Mouse (Mus musculus) embryonic facial prominence, embryonic 13.5 days (tissue): ENCODE measurements at regions not wholly inside any gene's neighbourhood (a gene's known extent, or its start where the extent isn't known, plus 50 kb on each side); places are given as distances from the start of the nearest gene placed in this dataset.
A peak's percentile ranks its signal among the peaks of the same experiment; 100 is the strongest.

Experiments
- ATAC-seq: fragments of 200-750 bp; cut with Nextera tagmentation; 2 replicates; pipeline ENCODE4 v1.8.0; 2017; ENCODE audit warnings: low read depth; ENCODE audit not compliant: insufficient number of reproducible peaks, insufficient read depth, low FRiP score, low TSS enrichment
- H3K27ac ChIP-seq: fragments of 300-500 bp; sonication (generic); 2 replicates; pipeline ENCODE4 v1.5.1; 2015; ENCODE audit warnings: moderate library complexity, mild to moderate bottlenecking, inconsistent platforms
- H3K27me3 ChIP-seq: fragments of 300-500 bp; sonication (generic); 2 replicates; pipeline ENCODE4 v1.6.1; 2015; ENCODE audit warnings: mild to moderate bottlenecking, inconsistent platforms
- H3K36me3 ChIP-seq: fragments of 300-500 bp; sonication (generic); 2 replicates; pipeline ENCODE4 v1.6.1; 2015; ENCODE audit warnings: mild to moderate bottlenecking, inconsistent platforms
- H3K4me1 ChIP-seq: fragments of 300-500 bp; sonication (generic); 2 replicates; pipeline ENCODE4 v1.6.1; 2015; ENCODE audit warnings: inconsistent platforms
- H3K4me2 ChIP-seq: fragments of 300-500 bp; sonication (generic); 2 replicates; pipeline ENCODE4 v1.6.1; 2015; ENCODE audit warnings: moderate library complexity, mild to moderate bottlenecking, inconsistent platforms
- H3K4me3 ChIP-seq: fragments of 300-500 bp; sonication (generic); 2 replicates; pipeline ENCODE4 v1.5.1; 2015; ENCODE audit warnings: mild to moderate bottlenecking, inconsistent platforms
- H3K9ac ChIP-seq: fragments of 300-500 bp; sonication (generic); 2 replicates; pipeline ENCODE4 v1.6.1; 2015; ENCODE audit warnings: mild to moderate bottlenecking, inconsistent platforms
- H3K9me3 ChIP-seq: fragments of 300-500 bp; sonication (generic); 2 replicates; pipeline ENCODE4 v1.6.1; 2016; ENCODE audit warnings: inconsistent platforms
- whole genome bisulfite sequencing: fragments of 180-500 bp; shearing (Covaris S2); methylation state at CpG from one replicate; pipeline ENCODE4 v1.1.7; 2015; ENCODE audit warnings: mixed read lengths; 5-methylcytosine and 5-hydroxymethylcytosine counted together

DNA sequence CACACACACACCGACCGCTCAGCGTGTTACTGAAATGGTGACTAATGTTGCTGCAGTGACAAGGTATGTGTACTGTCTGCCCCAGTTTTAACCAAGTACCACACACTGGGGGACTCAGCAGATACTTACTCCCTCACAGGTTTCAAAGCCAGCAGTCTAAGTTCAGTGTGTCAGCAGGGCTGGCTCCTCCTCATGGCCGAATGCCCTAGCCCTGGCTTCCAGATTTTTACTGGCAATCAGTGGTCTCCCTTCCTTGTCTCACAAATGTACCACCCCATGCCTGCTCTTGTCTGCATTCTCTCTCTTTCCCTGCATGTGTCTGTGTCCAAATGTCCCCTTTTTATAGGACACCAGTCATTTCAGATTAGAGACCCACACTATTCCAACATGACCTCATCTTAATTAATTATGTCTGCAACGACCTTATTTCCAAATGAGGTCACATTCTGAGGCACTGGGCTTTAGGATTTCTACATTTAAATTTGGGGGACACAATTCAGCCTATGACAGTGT, 114.7 kb downstream of the Uri1 start:
- ATAC-seq, result no peak
- peaks cover 10% of the 10 kb centered on the region; the same call in 1 of the 2 replicates for H3K4me1 ChIP-seq
- 79% methylated on average over 5 of the region's 5 CpGs for WGBS

GRCm38 (mm10) chr7:37893885-37894284, 120.4 kb upstream of the Zfp536 start:
- no peaks in the 10 kb centered on the region for H3K36me3 ChIP-seq

More for the DNA sequence above, 114.7 kb downstream of the Uri1 start:
- H3K36me3 ChIP-seq, result no peaks in the 10 kb centered on the region
- no peak overlapping the region for H3K4me2 ChIP-seq
- H3K27me3 ChIP-seq, result no peaks in the 10 kb centered on the region
- H3K9ac ChIP-seq, result no peak overlapping the region
- H3K9me3 ChIP-seq, result no peaks in the 10 kb centered on the region
- no peak overlapping the region for H3K4me3 ChIP-seq
- H3K27ac ChIP-seq, result no peak overlapping the region

DNA sequence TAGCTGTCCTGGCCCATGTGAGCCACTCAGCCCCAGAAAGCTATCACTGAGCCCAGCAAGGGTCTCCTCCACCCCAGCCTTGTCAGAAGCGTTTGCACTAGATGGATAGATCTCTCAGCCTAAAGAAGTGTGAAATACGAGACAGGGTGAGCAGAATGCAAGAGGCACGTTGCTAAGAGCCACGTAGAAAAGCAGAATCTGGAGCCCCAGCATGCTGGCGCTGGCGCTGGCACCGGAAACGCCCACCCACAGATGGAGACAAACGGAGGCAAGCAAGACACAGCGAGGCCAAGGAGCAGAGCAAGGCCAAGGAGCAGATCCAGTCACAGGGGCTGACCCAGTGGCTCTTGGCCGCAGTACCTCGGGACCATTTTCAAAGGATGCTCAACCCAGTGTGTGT, 100.9 kb upstream of the Zfp536 start:
- H3K4me3 ChIP-seq, result no peak overlapping the region
- H3K4me2 ChIP-seq, result no peak overlapping the region
- 63% methylated on average over 12 of the region's 12 CpGs for WGBS
- peaks cover 22% of the 10 kb centered on the region for H3K4me1 ChIP-seq
- H3K36me3 ChIP-seq, result no peaks in the 10 kb centered on the region
- no peak for ATAC-seq
- H3K9me3 ChIP-seq, result no peaks in the 10 kb centered on the region
- H3K9ac ChIP-seq, result 0 out of 2 replicates have a peak overlapping the region, but pooled peaks have one; percentile 4
- H3K27me3 ChIP-seq, result peaks cover 2% of the 10 kb centered on the region; the same call in 1 of the 2 replicates
- no peak overlapping the region for H3K27ac ChIP-seq

More at GRCm38 (mm10) chr7:37893885-37894284, 120.4 kb upstream of the Zfp536 start:
- no peaks in the 10 kb centered on the region; the same call in 1 of the 2 replicates for H3K9me3 ChIP-seq
- no peak overlapping the region for H3K4me2 ChIP-seq
- WGBS, result 75% methylated on average over 6 of the region's 6 CpGs
- H3K9ac ChIP-seq, result no peak overlapping the region
- no peak overlapping the region for H3K4me3 ChIP-seq
- no peak overlapping the region for H3K27ac ChIP-seq
- no peak for ATAC-seq
- no peaks in the 10 kb centered on the region for H3K27me3 ChIP-seq
- no peaks in the 10 kb centered on the region for H3K4me1 ChIP-seq

DNA sequence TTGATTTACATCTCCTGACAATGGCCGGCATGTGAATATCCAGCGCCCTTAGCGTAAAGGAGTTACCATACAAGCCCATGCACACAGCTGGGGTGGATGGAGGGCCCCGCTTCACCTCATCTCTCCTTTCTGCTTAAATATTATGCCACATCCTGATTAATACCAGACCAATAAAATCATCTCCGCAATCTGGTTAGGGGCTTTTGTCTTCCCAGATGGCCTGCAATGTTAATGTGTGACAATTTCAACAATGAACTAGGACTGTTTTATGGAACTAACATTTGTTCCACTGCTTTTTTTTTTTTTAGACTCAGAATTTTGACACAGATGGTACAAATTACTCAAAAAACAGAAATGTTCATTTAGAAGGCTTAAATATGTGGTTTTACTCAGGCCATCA, 97.5 kb upstream of the Zfp536 start:
- H3K4me3 ChIP-seq, result no peak overlapping the region
- no peaks in the 10 kb centered on the region for H3K9me3 ChIP-seq
- WGBS, result 42% methylated on average over 5 of the region's 5 CpGs
- ATAC-seq, result no peak
- H3K27ac ChIP-seq, result peak overlapping the region; percentile 39; the same call in 1 of the 2 replicates
- H3K4me2 ChIP-seq, result peak overlapping the region; percentile 18
- H3K4me1 ChIP-seq, result peaks cover 22% of the 10 kb centered on the region
- peaks cover 2% of the 10 kb centered on the region; the same call in 1 of the 2 replicates for H3K27me3 ChIP-seq
- no peak overlapping the region for H3K9ac ChIP-seq
- no peaks in the 10 kb centered on the region for H3K36me3 ChIP-seq

- peaks cover 9% of the 10 kb centered on the region for H3K4me1 ChIP-seq
- no peak overlapping the region for H3K4me3 ChIP-seq
- H3K27ac ChIP-seq, result no peak overlapping the region
- no peak overlapping the region for H3K4me2 ChIP-seq
- no peak for ATAC-seq
- no peaks in the 10 kb centered on the region for H3K36me3 ChIP-seq
- 12% methylated on average over 1 of the region's 1 CpGs for WGBS
- peaks cover 2% of the 10 kb centered on the region for H3K27me3 ChIP-seq
- no peaks in the 10 kb centered on the region for H3K9me3 ChIP-seq
- no peak overlapping the region for H3K9ac ChIP-seq
These were observed 93.0 kb upstream of the Zfp536 start for GRCm38 (mm10) chr7:37866468-37866867.

GRCm38 (mm10) chr7:37851471-37851870, 78.0 kb upstream of the Zfp536 start:
- Histone ChIP-seq H3K27ac (no peak overlapping the region), H3K4me2 (no peak overlapping the region), H3K27me3 (peaks cover 34% of the 10 kb centered on the region), H3K4me3 (no peak overlapping the region), H3K9ac (no peak overlapping the region), H3K36me3 (no peaks in the 10 kb centered on the region), H3K4me1 (peaks cover 13% of the 10 kb centered on the region), H3K9me3 (no peaks in the 10 kb centered on the region)
- no peak for ATAC-seq
- 77% methylated on average over 5 of the region's 5 CpGs for whole genome bisulfite sequencing

GRCm38 (mm10) chr7:37845201-37845600, 71.8 kb upstream of the Zfp536 start:
- Histone ChIP-seq H3K9ac (no peak overlapping the region), H3K4me3 (no peak overlapping the region), H3K4me1 (peaks cover 15% of the 10 kb centered on the region), H3K9me3 (no peaks in the 10 kb centered on the region), H3K4me2 (no peak overlapping the region), H3K36me3 (no peaks in the 10 kb centered on the region), H3K27ac (no peak overlapping the region), H3K27me3 (peaks cover 46% of the 10 kb centered on the region)
- 24% methylated on average over 1 of the region's 1 CpGs for WGBS
- ATAC-seq, result no peak

GRCm38 (mm10) chr7:37842000-37842513, 68.6 kb upstream of the Zfp536 start:
- H3K27me3 ChIP-seq, result peaks cover 28% of the 10 kb centered on the region
- no peak overlapping the region for H3K27ac ChIP-seq
- no peaks in the 10 kb centered on the region for H3K36me3 ChIP-seq
- WGBS, result 3% methylated on average over 14 of the region's 14 CpGs
- ATAC-seq, result peak; percentile 68
- no peaks in the 10 kb centered on the region for H3K9me3 ChIP-seq
- H3K4me3 ChIP-seq, result peak overlapping the region; percentile 28
- H3K4me1 ChIP-seq, result peaks cover 14% of the 10 kb centered on the region
- peak overlapping the region; percentile 47 for H3K9ac ChIP-seq
- peak overlapping the region; percentile 54 for H3K4me2 ChIP-seq

DNA sequence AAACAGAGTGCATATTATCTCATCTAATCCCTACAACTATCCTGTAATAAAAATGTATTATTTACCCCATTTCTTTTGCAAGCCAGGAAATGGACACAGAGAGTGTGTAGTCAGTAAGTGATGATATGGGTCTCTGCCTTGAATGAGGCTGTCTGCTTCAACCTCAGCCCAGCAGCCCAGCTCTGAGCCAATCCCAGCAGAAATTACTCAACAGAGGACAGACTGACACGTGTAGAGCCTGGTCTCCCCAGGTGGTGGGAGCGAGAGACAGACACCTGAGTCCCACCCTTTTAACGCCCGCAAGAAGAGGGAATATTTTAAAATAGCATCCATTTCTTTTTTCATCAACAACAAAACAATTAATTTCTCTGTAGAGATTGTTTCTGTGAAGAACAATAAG, 68.1 kb upstream of the Zfp536 start:
- ATAC-seq, result no peak
- H3K4me2 ChIP-seq, result peak overlapping the region; percentile 54
- H3K4me1 ChIP-seq, result peaks cover 14% of the 10 kb centered on the region
- WGBS, result 28% methylated on average over 4 of the region's 4 CpGs
- no peaks in the 10 kb centered on the region for H3K36me3 ChIP-seq
- no peaks in the 10 kb centered on the region for H3K9me3 ChIP-seq
- no peak overlapping the region for H3K4me3 ChIP-seq
- H3K27me3 ChIP-seq, result peaks cover 23% of the 10 kb centered on the region
- peak overlapping the region; percentile 47; the same call in 1 of the 2 replicates for H3K9ac ChIP-seq
- no peak overlapping the region for H3K27ac ChIP-seq

- H3K9ac ChIP-seq, result no peak overlapping the region
- no peak overlapping the region for H3K4me3 ChIP-seq
- no peak for ATAC-seq
- peaks cover 14% of the 10 kb centered on the region for H3K4me1 ChIP-seq
- H3K4me2 ChIP-seq, result no peak overlapping the region
- peaks cover 15% of the 10 kb centered on the region for H3K27me3 ChIP-seq
- no peaks in the 10 kb centered on the region for H3K36me3 ChIP-seq
- no peak overlapping the region for H3K27ac ChIP-seq
- WGBS, result 60% methylated on average over 5 of the region's 5 CpGs
- no peaks in the 10 kb centered on the region for H3K9me3 ChIP-seq
These were observed 64.4 kb upstream of the Zfp536 start for GRCm38 (mm10) chr7:37837883-37838282.

DNA sequence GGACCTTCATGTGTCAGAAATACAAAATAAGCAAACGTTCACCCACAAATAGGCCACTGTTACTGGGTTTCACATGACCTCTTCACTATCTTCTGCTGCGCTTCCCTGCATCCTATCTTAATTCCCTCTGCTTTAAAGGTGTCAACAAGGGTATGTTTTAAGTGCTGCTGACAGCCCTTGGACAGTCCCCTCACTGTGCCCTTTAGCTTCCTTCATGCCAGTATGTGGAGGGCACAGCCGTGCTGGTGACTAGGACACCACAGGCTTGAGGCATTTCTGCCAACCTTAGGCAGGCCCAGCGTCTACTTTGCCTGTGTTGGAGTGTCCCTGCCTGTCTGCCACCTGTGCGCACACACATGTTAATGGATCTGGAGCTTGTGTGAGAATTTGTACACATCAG, 63.9 kb upstream of the Zfp536 start:
- 88% methylated on average over 5 of the region's 5 CpGs for WGBS
- Histone ChIP-seq H3K4me1 (peaks cover 11% of the 10 kb centered on the region), H3K9me3 (no peaks in the 10 kb centered on the region), H3K27me3 (peaks cover 17% of the 10 kb centered on the region), H3K36me3 (no peaks in the 10 kb centered on the region), H3K9ac (no peak overlapping the region), H3K4me2 (no peak overlapping the region), H3K4me3 (no peak overlapping the region), H3K27ac (no peak overlapping the region)
- ATAC-seq, result no peak

DNA sequence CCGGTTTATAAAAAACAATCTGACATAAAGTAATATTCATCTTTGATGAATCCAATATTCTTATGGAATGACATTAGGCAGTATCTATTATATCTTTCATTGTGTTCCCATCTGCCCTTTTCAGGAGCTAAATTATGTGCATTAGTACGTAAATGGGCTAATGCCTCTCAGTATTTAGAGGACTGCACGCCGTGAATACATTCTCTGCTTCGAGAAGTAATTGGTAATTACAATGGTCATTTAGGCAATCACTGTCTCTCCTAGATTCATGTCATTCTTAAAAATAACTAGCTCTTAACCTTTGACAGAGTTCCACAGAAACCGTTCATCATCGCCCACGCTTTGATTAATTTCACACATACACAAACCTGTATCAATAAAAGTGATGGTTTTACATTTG, 60.0 kb upstream of the Zfp536 start:
- no peak for ATAC-seq
- WGBS, result 63% methylated on average over 8 of the region's 8 CpGs

More for the DNA sequence above, 60.0 kb upstream of the Zfp536 start:
- Histone ChIP-seq H3K4me1 (peaks cover 11% of the 10 kb centered on the region), H3K36me3 (no peaks in the 10 kb centered on the region), H3K4me2 (no peak overlapping the region), H3K27ac (no peak overlapping the region), H3K9me3 (no peaks in the 10 kb centered on the region), H3K9ac (no peak overlapping the region), H3K27me3 (peaks cover 34% of the 10 kb centered on the region), H3K4me3 (no peak overlapping the region)
